Mouse (Mus musculus) C2C12 (cell line): ENCODE measurements around the gene Pam.

Source experiments
- CEBPB ChIP-seq: IDR thresholded peaks from one replicate; pipeline ENCODE4 v1.6.1; 2011; ENCODE audit warnings: low read depth, mild to moderate bottlenecking, control low read depth, moderate library complexity
- CTCF ChIP-seq: IDR thresholded peaks from one replicate; pipeline ENCODE4 v1.5.1; 2011; ENCODE audit not compliant: control insufficient read depth, insufficient read depth, insufficient read length
- MAX ChIP-seq: IDR thresholded peaks from one replicate; pipeline ENCODE4 v1.6.1; 2011; ENCODE audit warnings: mild to moderate bottlenecking, control low read depth
- USF1 ChIP-seq: IDR thresholded peaks from one replicate; pipeline ENCODE4 v1.6.1; 2011; ENCODE audit warnings: low read depth, mild to moderate bottlenecking, control low read depth, moderate library complexity

DNA sequence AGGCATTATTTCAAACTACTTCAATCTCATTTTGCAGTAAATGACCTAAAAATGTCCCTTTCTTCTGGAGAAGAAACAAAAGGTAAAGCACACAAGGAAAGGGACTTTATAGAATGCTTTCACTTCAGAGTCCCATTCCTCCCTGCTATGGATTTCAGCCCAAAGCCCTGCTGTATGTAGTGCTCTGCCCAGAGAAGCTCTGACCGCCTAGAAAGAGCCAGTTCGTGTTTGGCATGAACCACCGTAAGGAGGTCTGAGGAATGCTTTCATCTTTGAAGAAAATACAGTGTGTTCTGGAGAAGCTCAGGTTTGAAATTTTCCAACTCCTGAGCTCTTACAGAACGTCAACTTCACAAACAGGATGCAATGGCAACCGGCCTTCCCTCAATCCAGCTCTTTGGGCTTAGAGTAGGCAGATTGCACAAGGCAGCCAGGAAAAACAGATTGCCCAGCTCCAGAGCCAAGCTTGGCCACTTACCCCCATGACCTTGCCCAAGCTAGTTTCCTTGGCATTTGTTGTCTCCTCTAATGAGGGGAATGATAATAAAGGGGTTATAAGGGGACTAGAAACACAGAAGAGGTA is 24.6 kb downstream of the Pam start:
- TF ChIP-seq CTCF, result no peak
- no peak for TF ChIP-seq USF1
- no peak for TF ChIP-seq MAX
- TF ChIP-seq CEBPB, result no peak
